Mouse (Mus musculus) MEL (cell line): ENCODE data around the gene Rac2. TPM values are rescaled to one million over a fixed set of nuclear protein-coding genes. Genes with fewer than 3 reads are reported as not detected.

Experiments
- DNase-seq: peaks from one replicate; pipeline ENCODE4 v3.0.0; 2011; ENCODE audit warnings: low read depth, low spot score
- H3K27ac ChIP-seq: 2 replicates; pipeline ENCODE4 v1.5.1; 2012; ENCODE audit warnings: low read depth, mild to moderate bottlenecking, control low read depth, low read length, moderate library complexity; ENCODE audit not compliant: control insufficient read depth
- H3K27me3 ChIP-seq, 2 experiments: fragments of 150-350 bp in 1 of 2; sonication (generic) in 1 of 2; 2 replicates each; pipeline ENCODE4 v1.6.1; 2012; ENCODE audit warnings: low read length in 2 of 2, mild to moderate bottlenecking in 2 of 2, improper control_type of control experiment in 1 of 2, moderate library complexity in 1 of 2; ENCODE audit not compliant: insufficient read depth in 2 of 2, control insufficient read depth in 1 of 2
- H3K36me3 ChIP-seq, 2 experiments: 2 replicates each; pipeline ENCODE4 v1.6.1; 2012 to 2014; ENCODE audit warnings: low read length in 2 of 2, improper control_type of control experiment in 1 of 2, inconsistent platforms in 1 of 2, mild to moderate bottlenecking in 1 of 2; ENCODE audit not compliant: insufficient read depth in 2 of 2, control insufficient read depth in 1 of 2
- H3K4me1 ChIP-seq, 2 experiments: fragments of 150-350 bp in 1 of 2; sonication (generic) in 1 of 2; 2 replicates each; pipeline ENCODE4 v1.6.1; 2012; ENCODE audit warnings: low read length in 2 of 2, improper control_type of control experiment in 1 of 2, mild to moderate bottlenecking in 1 of 2; ENCODE audit not compliant: insufficient read depth in 2 of 2, control insufficient read depth in 1 of 2
- H3K4me3 ChIP-seq, 2 experiments: fragments of 150-350 bp in 1 of 2; sonication (generic) in 1 of 2; 2 replicates each; pipeline ENCODE4 v1.5.1; 2012; ENCODE audit warnings: low read depth in 2 of 2, low read length in 2 of 2, mild to moderate bottlenecking in 2 of 2, moderate library complexity in 2 of 2, control low read depth in 1 of 2, improper control_type of control experiment in 1 of 2; ENCODE audit not compliant: control insufficient read depth in 1 of 2, insufficient read depth in 1 of 2
- H3K79me2 ChIP-seq: 2 replicates; pipeline ENCODE4 v1.6.1; 2012; ENCODE audit warnings: mild to moderate bottlenecking, low read length, moderate library complexity; ENCODE audit not compliant: control insufficient read depth, poor library complexity, insufficient read depth
- H3K9ac ChIP-seq: 2 replicates; pipeline ENCODE4 v1.6.1; 2012; ENCODE audit warnings: low read depth, mild to moderate bottlenecking, control low read depth, low read length, moderate library complexity; ENCODE audit not compliant: control insufficient read depth, poor library complexity, severe bottlenecking
- H3K9me3 ChIP-seq: fragments of 150-350 bp; sonication (generic); replicated peaks from 2 replicates; pipeline ENCODE4 v1.6.1; 2012; ENCODE audit warnings: mild to moderate bottlenecking, low read length, improper control_type of control experiment, moderate library complexity; ENCODE audit not compliant: insufficient read depth
- CHD1 ChIP-seq: IDR thresholded peaks from 2 replicates; pipeline ENCODE4 v1.6.1; 2012; ENCODE audit warnings: low read depth, mild to moderate bottlenecking, inconsistent platforms, low read length, improper control_type of control experiment
- CHD2 ChIP-seq: IDR thresholded peaks from 2 replicates; pipeline ENCODE4 v1.6.1; 2011; ENCODE audit warnings: low read length, improper control_type of control experiment
- ELF1 ChIP-seq: IDR thresholded peaks from 2 replicates; pipeline ENCODE4 v1.6.1; 2014; ENCODE audit warnings: low read depth, mild to moderate bottlenecking, inconsistent platforms, low read length, improper control_type of control experiment, moderate library complexity
- GABPA ChIP-seq: IDR thresholded peaks from 2 replicates; pipeline ENCODE4 v1.6.1; 2012; ENCODE audit warnings: low read depth, mild to moderate bottlenecking, inconsistent platforms, low read length, improper control_type of control experiment, moderate library complexity
- JUND ChIP-seq: IDR thresholded peaks from 2 replicates; pipeline ENCODE4 v1.6.1; 2011; ENCODE audit warnings: low read depth, mild to moderate bottlenecking, improper control_type of control experiment, low read length
- MAZ ChIP-seq: IDR thresholded peaks from 2 replicates; pipeline ENCODE4 v1.6.1; 2012; ENCODE audit warnings: low read depth, mild to moderate bottlenecking, inconsistent platforms, low read length, improper control_type of control experiment
- MXI1 ChIP-seq: IDR thresholded peaks from 2 replicates; pipeline ENCODE4 v1.6.1; 2011; ENCODE audit warnings: mild to moderate bottlenecking, low read depth, low read length, improper control_type of control experiment
- POLR2A ChIP-seq, 2 experiments: IDR thresholded peaks; 2 replicates each; pipeline ENCODE4 v1.6.1; 2011 to 2012; ENCODE audit warnings: low read length in 2 of 2, mild to moderate bottlenecking in 2 of 2, control low read depth in 1 of 2, improper control_type of control experiment in 1 of 2, low read depth in 1 of 2, moderate library complexity in 1 of 2; ENCODE audit not compliant: control insufficient read depth in 1 of 2, insufficient read depth in 1 of 2, poor library complexity in 1 of 2
- POLR2AphosphoS5 ChIP-seq: IDR thresholded peaks from 2 replicates; pipeline ENCODE4 v1.6.1; 2012; ENCODE audit warnings: low read depth, borderline replicate concordance, mild to moderate bottlenecking, inconsistent platforms, low read length, moderate library complexity, mixed read lengths
- RAD21 ChIP-seq: IDR thresholded peaks from 2 replicates; pipeline ENCODE4 v1.6.1; 2011; ENCODE audit warnings: mild to moderate bottlenecking, low read depth, low read length, improper control_type of control experiment
- SIN3A ChIP-seq: IDR thresholded peaks from 2 replicates; pipeline ENCODE4 v1.6.1; 2012; ENCODE audit warnings: low read length, improper control_type of control experiment, inconsistent platforms
- SMC3 ChIP-seq: IDR thresholded peaks from 2 replicates; pipeline ENCODE4 v1.6.1; 2011; ENCODE audit warnings: low read depth, low read length, improper control_type of control experiment
- TCF12 ChIP-seq: IDR thresholded peaks from 2 replicates; pipeline ENCODE4 v1.6.1; 2014; ENCODE audit warnings: low read depth, mild to moderate bottlenecking, inconsistent platforms, low read length, improper control_type of control experiment, moderate library complexity
- USF1 ChIP-seq: IDR thresholded peaks from 2 replicates; pipeline ENCODE4 v1.6.1; 2014; ENCODE audit warnings: low read depth, mild to moderate bottlenecking, inconsistent platforms, low read length, improper control_type of control experiment, moderate library complexity
- USF2 ChIP-seq, 2 experiments: IDR thresholded peaks; 2 replicates each; pipeline ENCODE4 v1.6.1; 2011 to 2012; ENCODE audit warnings: improper control_type of control experiment in 2 of 2, low read length in 2 of 2, borderline replicate concordance in 1 of 2, inconsistent platforms in 1 of 2, low read depth in 1 of 2, mild to moderate bottlenecking in 1 of 2; ENCODE audit not compliant: insufficient read depth in 1 of 2
- ZKSCAN1 ChIP-seq: IDR thresholded peaks from 2 replicates; pipeline ENCODE4 v1.6.1; 2012; ENCODE audit warnings: low read depth, mild to moderate bottlenecking, inconsistent platforms, low read length, improper control_type of control experiment, moderate library complexity
- polyA plus RNA-seq, 2 experiments: library from polyadenylated mRNA; stranded (reverse) in 1 of 2; unstranded in 1 of 2; fragments of >175 nt in 1 of 2; fragments of >200 nt in 1 of 2; gene quantifications; 2 replicates each; pipeline versions ENCODE4 v1.2.1 to v1.2.4; 2012; ENCODE audit warnings: low replicate concordance in 2 of 2, low read depth in 1 of 2; ENCODE audit not compliant: insufficient read length in 2 of 2, insufficient read depth in 1 of 2, missing spikeins in 1 of 2
- total RNA-seq: library from RNA; depleted of rRNA; stranded (reverse); fragments of 300-350 nt; gene quantifications from 2 replicates; pipeline ENCODE4 v1.2.3, GENCODE M21; 2012

Rac2 gene
- total and polyA plus RNA-seq, 3 experiments = 257 to 881 (median 772) TPM

- no peaks in the 10 kb centered on the region; a peak in 1 of 4 replicates for H3K4me1 ChIP-seq
- H3K79me2 ChIP-seq = no peaks in the 10 kb centered on the region
- TF ChIP-seq POLR2A (IDR thresholded peaks at IDR 0.05; ENCODE audit: control insufficient read depth in 1 of 2, insufficient read depth in 1 of 2, low read depth in 1 of 2, low read length in 2 of 2, poor library complexity in 1 of 2) (no peak), USF2 (IDR thresholded peaks at IDR 0.05; ENCODE audit: borderline replicate concordance in 1 of 2, insufficient read depth in 1 of 2, low read depth in 1 of 2, low read length in 2 of 2) (peak in 1 of 2 experiments; percentile 45; a peak in 1 of 4 replicates), RAD21 (no peak), SIN3A (no peak), ELF1 (no peak), USF1 (peak; percentile 74)
- H3K9me3 ChIP-seq = no peaks in the 10 kb centered on the region
- peak overlapping the region; percentile 12 to 35; a peak in 3 of 4 replicates for H3K4me3 ChIP-seq
- H3K27ac ChIP-seq = no peak overlapping the region
- no peak overlapping the region; the same call in 1 of the 2 replicates for H3K9ac ChIP-seq
- peaks cover 0 to 3% of the 10 kb centered on the region in 2 experiments; a peak in 1 of 4 replicates for H3K36me3 ChIP-seq
- peaks cover 1 to 2% of the 10 kb centered on the region in 2 experiments; a peak in 1 of 4 replicates for H3K27me3 ChIP-seq
- DNase-seq = no peak
Observed at GRCm38 (mm10) chr15:78528726-78529411, 43.7 kb downstream of the Rac2 start.

- Histone ChIP-seq H3K79me2 (no peaks in the 10 kb centered on the region), H3K9ac (no peak overlapping the region), H3K4me1 (no peaks in the 10 kb centered on the region; a peak in 1 of 4 replicates), H3K9me3 (no peaks in the 10 kb centered on the region), H3K27me3 (peaks cover 1 to 2% of the 10 kb centered on the region in 2 experiments; a peak in 2 of 4 replicates), H3K36me3 (peaks cover 0 to 3% of the 10 kb centered on the region in 2 experiments; a peak in 1 of 4 replicates), H3K27ac (no peak overlapping the region), H3K4me3 (0 out of 4 replicates have a peak overlapping the region, but pooled peaks of 1 of the 2 experiments have one; percentile 19)
- DNase-seq = peak; percentile 58
- TF ChIP-seq MAZ (no peak), POLR2AphosphoS5 (no peak), CHD1 (no peak)
Observed at GRCm38 (mm10) chr15:78527973-78528372, 44.6 kb downstream of the Rac2 start.

GRCm38 (mm10) chr15:78524163-78524562, 48.4 kb downstream of the Rac2 start:
- H3K9me3 ChIP-seq = no peaks in the 10 kb centered on the region
- no peaks in the 10 kb centered on the region for H3K79me2 ChIP-seq
- no peak overlapping the region for H3K9ac ChIP-seq
- H3K36me3 ChIP-seq = no peaks in the 10 kb centered on the region; a peak in 1 of 4 replicates
- DNase-seq = no peak
- no peak overlapping the region for H3K27ac ChIP-seq
- no peak overlapping the region for H3K4me3 ChIP-seq
- H3K27me3 ChIP-seq = no peaks in the 10 kb centered on the region; a peak in 1 of 4 replicates
- TF ChIP-seq MXI1 = no peak
- no peak for TF ChIP-seq JUND
- no peak for TF ChIP-seq TCF12
- no peak for TF ChIP-seq POLR2AphosphoS5
- TF ChIP-seq GABPA = no peak
- no peak for TF ChIP-seq SMC3
- no peak for TF ChIP-seq CHD2
- TF ChIP-seq ZKSCAN1 = no peak
- peaks cover 0 to 5% of the 10 kb centered on the region in 2 experiments; a peak in 2 of 4 replicates for H3K4me1 ChIP-seq
